Mouse (Mus musculus) olfactory bulb, adult 2 months (tissue): Measurements from ENCODE around the gene Dlg5.

Experiments used
- CTCF ChIP-seq: fragments of 200-500 bp; IDR thresholded peaks from 2 replicates; pipeline ENCODE4 v1.5.1; 2012; ENCODE audit warnings: low read depth, mild to moderate bottlenecking, low read length, moderate library complexity; ENCODE audit not compliant: insufficient read depth
- POLR2A ChIP-seq: fragments of 200-500 bp; IDR thresholded peaks from 2 replicates; pipeline ENCODE4 v1.6.1; 2012; ENCODE audit warnings: mild to moderate bottlenecking, low read depth, low read length, moderate library complexity; ENCODE audit not compliant: insufficient read depth

DNA sequence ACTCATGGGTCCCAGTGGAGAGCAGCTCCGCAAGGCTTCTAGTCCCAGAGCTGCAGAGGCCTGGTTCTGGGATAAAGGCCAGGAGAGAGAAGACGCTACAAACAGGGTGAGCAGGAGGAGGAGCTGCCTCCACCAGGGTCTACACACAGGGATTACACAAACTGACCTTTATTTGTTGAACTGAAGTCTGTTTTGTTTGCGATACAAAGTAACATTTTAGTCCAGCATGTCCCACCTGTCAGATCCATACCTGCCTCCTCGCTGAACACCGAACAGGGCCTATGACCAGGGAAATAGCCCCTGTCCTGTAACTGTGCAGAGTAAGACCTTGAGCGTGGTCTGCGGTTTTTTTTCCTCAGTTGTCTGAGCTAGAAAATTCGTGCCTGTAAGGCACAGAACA lies 111.9 kb downstream of the Dlg5 start:
- TF ChIP-seq POLR2A, result no peak
- TF ChIP-seq CTCF, result no peak
